Mouse (Mus musculus): ENCODE results near the gene Stk10.

DNA sequence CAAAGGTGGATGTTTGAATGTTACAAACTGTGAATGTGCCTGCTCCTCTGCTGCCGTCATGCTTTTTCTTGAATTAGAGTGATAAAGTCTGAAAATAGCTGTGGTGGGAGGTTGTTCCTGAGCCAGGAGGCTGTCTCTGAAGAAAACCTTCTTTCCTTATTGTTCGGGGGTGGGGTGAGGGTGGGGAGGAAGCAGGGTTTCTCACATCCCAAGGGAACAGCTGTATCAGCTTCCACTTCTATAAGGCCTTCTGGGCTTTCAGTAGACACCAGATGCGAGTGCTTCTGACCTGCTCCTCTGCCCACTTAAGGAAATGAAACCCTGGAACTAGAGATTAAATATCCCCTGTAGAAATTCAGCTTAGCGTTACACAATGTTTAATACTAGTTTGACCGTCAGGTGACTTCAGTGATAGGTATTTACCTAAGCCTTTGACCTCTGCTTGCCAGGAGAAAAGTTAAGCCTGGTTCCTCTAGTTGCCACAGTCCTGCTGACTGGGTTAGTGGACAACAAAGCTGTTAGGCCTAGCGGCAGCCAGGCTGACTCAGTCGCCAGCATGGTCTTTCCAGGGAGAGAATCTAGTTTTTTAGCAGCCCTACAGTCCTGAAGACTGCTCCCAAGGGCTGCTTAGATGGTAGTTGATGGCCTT lies 27.9 kb upstream of the Stk10 start:
- TF ChIP-seq CTCF (IDR thresholded peaks at IDR 0.05; ENCODE audit: extremely low read depth, insufficient read depth, low read length) (no peak), POLR2A (IDR thresholded peaks at IDR 0.05; ENCODE audit: extremely low read depth, insufficient read depth, low read length) (no peak)
